13 mouse cellular contexts compared by ENCODE assay signal in the genomic region with DNA sequence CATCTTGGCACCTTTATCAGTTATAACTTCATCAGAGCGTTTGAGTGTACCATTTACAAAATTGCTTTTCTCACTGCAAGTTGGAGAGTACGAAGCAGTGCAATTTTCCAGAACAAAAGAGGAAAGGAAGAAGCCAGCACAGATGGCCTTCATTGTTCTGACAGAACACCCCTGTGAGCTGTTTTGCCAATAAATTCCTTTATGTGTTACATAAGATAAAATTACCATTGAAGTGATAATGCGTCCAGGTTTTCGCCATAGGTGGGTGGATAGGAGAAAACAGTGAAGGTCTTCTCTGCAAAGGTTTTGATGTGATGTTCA.
"Had no signal": no experiment of that assay in that cellular context is flagged by ENCODE, and none has a peak within 500 bp of the region (broad histone marks: within the 10 kb centered on the region; RNA-seq: fewer than 3 reads in every experiment).

No protein-coding gene starts in this region.

- H3K4me1 ChIP-seq: limb, embryonic 13.5 days; neural tube, embryonic 15.5 days had no signal

- DNase-seq: kidney, postnatal 14 days; left cerebral cortex, postnatal 4 days; lung, adult 18-20 months; midbrain, embryonic 14.5 days; right cerebral cortex, adult 18-20 months; right cerebral cortex, postnatal 25 days; thymus, postnatal 4 days had no signal

- H3K36me3 ChIP-seq: kidney, embryonic 15.5 days; limb, embryonic 13.5 days; neural tube, embryonic 15.5 days had no signal

- H3K4me2 ChIP-seq: kidney, embryonic 15.5 days; limb, embryonic 13.5 days; neural tube, embryonic 15.5 days had no signal

- H3K27ac ChIP-seq: kidney, embryonic 15.5 days; limb, embryonic 13.5 days; liver, embryonic 14.5 days; neural tube, embryonic 15.5 days; stomach, postnatal 0 days had no signal

- H3K27me3 ChIP-seq: kidney, embryonic 15.5 days; limb, embryonic 13.5 days; neural tube, embryonic 15.5 days had no signal

- H3K9ac ChIP-seq: kidney, embryonic 15.5 days; limb, embryonic 13.5 days; liver, embryonic 14.5 days; neural tube, embryonic 15.5 days had no signal

- H3K9me3 ChIP-seq: neural tube, embryonic 15.5 days had no signal

- H3K4me3 ChIP-seq: kidney, embryonic 15.5 days; limb, embryonic 13.5 days; myocyte; neural tube, embryonic 15.5 days had no signal
